Mouse (Mus musculus) kidney, adult 18-20 months (tissue): ENCODE results near the gene Mbnl1.

Source experiments
- DNase-seq: peaks from one replicate; pipeline ENCODE4 v3.0.0; 2021

Mbnl1 gene

DNA sequence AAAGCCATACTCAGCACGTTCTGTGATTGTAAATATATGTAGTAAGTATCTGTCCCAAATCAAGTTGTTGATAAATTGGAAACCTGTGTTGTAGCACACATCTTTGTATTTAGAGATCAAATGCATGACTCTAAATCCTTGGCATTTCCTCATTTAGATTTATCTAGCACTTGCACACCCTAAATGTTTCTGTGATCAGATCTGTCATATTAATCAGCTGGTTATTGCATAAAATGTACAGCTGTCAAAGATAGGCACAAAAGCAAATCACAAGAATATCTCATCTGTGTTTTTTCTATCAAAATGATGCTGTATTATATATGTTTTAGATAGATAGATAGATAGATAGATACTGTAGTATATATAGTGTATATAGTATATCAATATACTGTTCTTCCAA lies 98.9 kb downstream of the Mbnl1 start:
- DNase-seq: no peak

DNA sequence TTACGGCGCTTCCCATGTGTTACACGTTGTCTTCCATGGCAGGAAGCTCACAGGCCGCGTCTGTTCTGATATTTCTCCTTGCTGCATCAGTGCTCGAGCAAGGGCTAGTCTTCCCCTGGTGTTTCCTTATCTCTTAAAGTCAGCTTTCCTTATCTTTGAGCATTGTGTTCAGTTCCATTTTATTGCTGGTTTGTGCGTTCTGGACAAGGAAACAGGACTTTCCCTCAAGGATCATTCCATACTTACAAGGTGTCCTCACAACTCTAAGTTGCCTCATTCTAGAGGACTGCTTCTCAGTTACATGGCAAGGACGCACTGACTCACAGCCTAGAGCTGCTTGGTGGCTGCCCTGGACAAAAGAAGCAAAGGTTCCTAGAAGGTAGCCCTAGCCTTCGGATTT lies 101.6 kb downstream of the Mbnl1 start:
- no peak for DNase-seq

DNA sequence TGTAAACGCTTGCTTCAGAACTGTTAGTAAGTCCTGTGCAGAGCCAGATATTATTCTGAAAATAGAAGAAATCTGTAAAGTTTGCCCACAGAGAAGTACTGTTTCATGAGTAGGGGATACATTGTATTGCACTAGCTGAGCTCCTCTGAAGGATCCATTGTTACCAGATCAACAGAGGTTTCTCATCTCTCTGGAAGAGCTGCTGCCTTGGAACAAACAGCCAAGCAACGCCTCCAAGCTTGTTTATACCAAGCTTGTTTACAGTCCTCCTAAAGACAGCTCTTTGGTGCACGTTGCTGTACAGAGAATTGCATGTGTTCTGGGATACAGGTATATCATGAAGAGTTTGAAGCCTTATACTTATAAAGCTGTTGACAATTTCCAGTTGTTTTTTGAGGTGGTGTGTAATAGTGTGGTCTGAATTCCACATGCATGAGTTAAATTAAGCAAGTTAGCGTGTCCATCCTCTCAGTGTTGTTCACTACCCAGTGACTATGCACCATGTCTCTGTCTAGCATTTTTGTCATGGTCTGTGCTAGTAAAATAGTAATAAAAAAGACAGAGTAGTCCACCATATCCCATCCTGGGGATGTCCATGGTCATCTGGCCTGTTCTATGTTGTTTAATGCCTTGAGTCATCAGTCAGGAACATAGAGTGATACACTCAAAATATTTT lies 102.4 kb downstream of the Mbnl1 start:
- DNase-seq: no peak

DNA sequence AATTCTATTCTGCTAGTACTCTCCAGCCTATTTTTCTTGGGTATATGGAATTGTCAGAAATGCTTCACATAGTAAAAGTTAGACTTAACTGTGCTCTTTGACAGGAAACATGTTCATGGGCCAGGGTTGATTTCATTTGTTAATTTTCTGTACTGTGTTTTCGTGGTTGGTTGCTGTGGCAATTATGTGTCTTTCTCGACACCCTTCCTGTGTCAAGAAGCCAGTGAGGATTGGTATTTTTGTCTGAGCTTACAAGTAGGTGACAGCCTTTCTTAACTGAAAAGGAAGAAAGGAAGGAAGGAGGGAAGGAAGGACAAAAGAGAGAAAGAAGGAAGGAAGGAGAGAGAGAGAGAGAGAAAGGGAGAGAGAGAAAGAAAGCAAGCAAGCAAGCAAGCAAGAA lies 103.3 kb downstream of the Mbnl1 start:
- no peak for DNase-seq

DNA sequence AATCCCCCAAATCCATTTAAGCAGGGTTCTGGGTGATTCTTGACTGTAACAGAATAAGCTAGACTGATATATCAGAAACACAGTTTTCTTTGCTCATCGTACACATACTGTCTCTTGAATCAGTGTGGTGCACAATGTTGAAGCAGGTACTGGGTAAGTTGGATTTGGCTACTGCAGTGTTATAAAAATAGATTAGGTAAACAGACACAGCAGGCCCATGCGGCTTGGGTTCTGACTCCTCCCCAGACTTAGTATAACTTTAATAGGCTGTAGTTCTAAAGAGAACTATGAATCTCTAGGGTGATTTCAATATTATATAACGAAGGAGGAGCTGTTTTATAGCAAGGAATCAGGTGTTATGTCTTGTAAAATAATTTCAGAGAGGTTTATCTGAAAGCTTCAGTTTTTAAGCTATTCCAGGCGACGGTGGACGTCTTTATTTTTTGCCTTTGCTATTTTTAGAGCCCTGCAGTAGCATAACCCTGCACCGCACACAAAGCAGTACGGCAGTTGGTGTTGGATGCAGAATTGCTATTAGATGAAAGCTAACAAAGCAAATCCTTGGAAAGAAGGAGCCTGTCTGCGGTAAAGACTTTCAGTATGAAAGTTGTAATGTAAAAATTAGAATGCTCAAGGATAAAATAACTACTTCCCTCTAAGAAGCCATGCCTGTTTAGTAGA lies 103.9 kb downstream of the Mbnl1 start:
- DNase-seq: no peak

DNA sequence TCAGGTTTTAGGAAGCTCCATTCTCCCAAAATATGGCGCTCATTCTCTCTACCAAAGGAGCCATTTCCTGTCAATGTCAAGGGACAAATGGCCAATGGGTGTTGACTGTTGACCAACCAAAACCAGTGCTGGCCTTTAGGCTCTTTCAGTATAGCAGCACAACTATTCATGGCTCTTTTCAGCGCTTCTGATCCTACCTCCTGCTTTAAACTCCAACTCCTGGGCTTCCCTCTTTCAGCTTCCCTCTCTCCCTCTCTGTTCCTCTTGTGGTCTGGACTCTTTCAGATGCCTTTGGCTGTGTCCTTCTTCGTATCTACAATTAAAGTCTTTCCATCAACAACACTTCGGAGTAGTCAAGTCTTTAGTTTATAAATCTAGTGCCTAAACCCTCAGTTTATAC lies 107.2 kb downstream of the Mbnl1 start:
- no peak for DNase-seq

DNA sequence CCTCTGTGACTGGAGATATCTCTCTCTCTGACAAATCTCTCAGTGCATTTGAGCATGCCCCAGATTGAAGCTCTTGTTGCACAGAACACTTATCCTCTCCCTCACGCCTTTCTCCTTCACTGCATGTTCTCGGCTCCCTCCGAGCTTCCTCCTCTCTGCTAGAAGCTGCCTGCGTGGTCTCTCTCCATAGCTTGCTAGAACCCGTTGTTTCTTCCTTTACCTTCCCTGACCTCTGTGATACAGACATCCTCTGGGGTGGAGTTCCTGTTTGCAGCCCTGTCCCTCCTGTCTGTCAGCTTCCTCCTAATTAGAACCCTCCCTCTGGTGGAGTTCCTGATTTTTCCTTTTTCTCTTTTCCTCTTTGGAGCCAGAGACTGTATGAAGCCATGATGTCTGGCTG lies 108.1 kb downstream of the Mbnl1 start:
- no peak for DNase-seq

DNA sequence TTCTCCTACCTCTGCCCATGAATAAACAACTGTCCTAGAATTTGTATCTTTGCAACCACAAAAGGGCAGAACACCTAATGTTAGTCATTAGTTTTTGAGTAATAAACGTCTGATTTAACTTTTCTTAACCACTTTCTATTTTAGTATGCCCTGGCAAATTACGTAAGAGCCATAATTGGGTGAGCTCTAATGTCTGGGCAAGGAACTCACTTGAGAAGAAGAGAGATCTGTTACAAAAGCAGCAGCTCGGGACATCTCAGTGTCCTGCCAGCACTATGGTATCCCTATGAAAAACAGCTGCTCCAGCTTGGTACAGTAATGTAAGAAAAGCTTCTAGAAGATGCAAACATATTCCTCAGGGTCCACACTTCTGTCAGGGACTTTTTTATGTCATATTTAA lies 109.5 kb downstream of the Mbnl1 start:
- DNase-seq: no peak

DNA sequence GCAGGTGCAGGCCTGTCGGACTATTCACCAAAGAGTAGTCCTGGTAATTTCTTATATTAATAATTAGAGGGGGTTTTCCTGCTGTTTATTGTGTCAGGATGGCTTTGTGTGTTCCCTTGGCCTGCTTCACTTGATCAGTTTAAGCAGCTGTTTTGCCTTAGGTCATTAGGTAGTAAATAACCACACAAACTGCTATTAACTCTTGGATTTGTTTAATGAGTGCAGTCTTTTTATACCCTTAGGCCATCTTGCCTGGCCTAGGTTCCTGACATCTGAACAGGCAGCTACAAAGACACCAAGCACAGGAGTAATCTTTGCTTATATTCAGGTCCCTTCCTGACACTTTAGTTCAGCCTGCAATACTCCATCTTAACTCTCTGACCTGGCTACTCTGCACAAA lies 110.0 kb downstream of the Mbnl1 start:
- no peak for DNase-seq

DNA sequence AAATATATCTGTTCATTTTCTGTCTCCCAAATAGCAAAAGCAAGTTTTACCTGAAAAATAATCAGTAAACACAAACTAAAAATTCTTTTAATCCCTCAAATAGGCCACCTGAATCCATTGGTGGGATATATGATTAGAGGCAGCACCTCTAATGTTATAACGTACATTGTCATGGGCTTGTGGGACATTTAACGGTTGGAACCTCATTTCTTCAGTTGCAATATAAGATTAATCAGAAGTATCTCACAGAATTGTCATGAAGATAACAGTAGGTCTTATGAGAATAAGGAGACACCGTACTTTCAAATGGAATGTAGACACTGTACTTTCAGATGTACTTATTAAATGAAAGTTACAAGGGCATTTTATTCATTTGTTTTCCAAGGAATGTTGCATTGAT lies 112.1 kb downstream of the Mbnl1 start:
- DNase-seq: no peak

DNA sequence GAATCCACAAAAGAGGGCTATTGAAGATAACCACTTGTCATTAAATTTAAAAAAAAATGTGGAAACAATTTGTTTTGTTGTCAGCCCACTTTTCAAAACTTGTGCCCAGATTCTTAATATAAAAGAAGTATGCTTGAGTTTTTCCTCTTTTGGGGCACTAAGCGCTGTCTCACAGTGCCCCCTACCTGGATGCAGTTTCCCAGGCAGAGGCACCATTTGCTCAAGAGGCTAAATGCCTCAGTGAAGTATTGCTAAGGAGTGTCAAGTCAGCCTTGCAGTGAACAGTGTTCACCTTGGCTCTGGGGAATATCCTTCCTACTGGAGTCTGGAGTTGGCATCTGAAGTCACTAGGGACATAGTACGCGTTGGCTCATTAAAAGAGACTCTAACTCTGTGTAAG lies 113.4 kb downstream of the Mbnl1 start:
- DNase-seq: no peak

DNA sequence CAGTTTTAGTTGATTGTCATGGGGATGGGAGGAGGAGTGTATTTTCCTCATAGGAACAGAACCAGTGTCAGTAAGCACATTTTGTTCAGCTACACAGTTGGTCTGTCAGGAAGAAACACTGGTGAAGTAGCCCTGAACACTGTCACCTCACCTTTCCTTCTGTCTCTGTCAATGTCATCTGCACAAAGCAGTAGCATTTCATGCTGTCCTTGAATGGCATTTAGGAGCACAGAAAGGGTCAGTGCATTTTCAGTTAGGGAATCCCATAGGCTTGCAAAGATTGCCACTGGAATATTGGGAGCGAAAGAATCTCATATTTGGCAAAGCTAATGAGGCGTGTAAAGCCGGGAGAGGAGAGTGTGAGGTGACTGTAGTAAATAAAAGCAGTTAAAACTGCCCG lies 114.5 kb downstream of the Mbnl1 start:
- no peak for DNase-seq

DNA sequence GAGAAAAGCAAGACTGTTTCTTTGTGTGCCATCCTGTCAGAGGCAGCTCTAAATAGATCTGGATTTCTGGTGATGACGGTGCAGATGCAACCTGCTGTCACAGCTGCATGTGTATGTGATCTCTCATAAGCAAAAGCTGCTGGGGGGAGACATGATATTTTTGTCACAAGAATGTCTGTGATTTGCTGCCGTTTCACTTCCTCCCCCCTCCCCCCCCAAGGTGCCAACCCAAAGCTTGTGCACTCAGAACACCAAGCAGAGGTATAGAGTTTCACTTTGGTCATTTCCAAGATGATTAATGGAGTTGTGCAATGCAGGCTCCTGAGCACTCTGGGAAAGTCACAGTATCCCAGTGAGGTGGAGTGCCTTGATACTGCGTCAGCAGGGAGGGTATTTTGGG lies 116.7 kb downstream of the Mbnl1 start:
- DNase-seq: no peak

DNA sequence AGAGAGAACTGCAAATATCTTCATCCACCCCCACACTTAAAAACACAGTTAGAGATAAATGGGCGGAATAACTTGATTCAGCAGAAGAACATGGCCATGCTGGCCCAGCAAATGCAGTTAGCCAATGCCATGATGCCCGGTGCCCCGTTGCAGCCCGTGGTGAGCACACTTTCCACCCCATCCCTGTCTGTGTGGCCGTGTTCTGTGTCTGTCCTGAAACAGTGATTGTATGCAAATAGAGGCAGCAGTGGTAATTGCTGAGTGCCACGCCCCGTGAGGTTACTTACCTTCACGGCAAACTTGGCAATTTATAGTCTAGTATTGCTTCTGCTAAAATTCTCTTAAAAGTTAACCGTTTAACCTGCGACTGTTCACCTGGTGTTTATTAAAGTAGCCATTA lies 123.0 kb downstream of the Mbnl1 start:
- DNase-seq: no peak

DNA sequence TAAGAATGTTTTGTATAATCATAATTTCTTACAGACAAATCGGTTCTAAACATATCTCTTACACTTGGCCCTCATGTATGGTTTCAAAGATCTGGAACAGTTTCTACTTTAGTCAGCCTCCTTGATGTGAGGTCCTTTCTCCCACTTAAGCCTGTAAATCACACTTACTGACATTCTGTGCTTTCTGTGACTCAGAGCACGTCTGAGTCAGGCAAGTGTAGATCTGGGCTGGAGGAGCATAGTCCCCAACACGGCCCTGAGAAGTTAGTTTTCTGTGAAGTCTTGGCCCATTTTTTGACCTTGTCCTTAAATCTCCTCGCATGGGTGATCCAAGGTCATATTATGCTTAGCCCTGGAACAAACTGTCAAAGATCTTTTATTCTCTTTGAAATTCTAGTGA lies 124.4 kb downstream of the Mbnl1 start:
- DNase-seq: no peak

DNA sequence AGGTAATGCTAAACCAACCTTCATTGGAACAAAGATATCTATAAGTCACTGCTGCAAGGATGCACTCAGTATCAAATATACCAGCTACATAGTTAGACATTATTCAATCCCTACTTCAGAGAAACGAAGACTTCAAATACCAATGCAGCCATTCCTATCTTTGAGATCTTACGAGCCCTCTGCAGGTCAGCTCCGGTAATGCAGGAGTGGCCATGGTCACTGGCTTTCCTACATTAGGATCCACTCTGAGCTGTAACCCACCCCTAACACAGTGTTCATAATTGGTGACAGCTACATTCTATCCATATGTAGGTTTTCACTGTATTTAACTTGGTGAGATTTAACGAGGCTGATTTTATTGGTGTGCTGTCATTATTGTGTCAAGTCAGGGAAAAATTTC lies 129.1 kb downstream of the Mbnl1 start:
- peak; percentile 86 for DNase-seq

DNA sequence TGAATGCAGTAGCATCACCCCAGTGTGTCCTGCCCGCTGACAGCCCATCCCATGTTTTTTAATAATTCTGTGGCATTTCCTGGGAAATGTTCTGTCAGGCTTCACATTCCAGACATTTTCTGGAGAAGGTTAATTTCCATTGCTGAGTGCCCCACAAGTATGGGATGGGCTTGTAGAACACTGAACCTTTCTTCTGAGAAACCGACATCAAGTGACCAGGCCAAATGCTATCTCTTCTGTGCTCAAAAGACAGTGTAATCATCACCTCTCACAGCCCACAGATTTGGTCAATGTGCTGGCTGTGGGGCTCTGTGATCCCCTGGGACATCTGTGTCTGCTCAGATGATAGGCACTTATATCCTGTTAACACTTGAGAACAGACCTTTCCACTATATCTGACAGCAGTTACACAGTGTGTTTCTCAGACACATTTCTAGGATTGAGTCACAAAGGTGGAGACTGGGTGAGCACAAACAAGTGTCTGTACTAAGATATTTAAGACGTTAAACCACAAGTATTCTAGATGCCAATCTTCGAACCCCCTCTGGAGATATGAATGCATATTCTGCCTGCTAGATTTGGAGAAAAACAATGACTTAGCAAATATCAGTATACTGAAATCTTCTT lies 130.4 kb downstream of the Mbnl1 start:
- no peak for DNase-seq

DNA sequence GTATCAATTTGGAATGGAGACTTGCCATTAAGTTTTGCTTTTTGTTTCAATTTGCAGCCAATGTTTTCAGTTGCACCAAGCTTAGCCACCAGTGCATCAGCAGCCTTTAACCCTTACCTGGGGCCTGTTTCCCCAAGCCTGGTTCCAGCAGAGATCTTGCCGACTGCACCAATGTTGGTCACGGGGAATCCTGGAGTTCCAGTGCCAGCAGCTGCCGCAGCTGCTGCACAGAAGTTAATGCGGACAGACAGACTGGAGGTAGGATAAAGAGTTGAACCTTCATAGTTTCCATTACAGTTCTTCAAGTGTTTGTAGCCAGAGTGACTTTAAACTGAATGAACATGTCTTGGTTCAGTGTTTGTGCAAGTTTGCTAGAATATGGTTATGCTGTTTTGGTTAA lies 131.0 kb downstream of the Mbnl1 start:
- no peak for DNase-seq

DNA sequence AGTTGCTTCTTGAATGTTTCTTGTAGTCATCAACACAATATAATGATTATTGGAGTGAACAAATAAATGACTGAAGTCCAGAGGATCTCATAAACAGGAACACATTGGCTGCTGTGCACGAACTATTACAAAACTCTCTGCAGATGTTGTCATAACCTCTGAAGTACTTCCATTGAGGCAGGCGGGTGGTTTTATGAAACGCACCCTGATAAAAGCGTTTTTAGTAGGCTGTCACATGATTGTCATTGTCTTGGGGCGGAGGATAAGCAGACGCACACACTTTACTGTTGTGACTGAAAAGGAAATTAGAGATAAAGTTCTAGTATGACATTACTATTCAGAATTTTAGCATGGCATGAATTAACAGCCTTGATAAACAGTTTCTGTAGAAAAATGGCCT lies 131.6 kb downstream of the Mbnl1 start:
- no peak for DNase-seq

DNA sequence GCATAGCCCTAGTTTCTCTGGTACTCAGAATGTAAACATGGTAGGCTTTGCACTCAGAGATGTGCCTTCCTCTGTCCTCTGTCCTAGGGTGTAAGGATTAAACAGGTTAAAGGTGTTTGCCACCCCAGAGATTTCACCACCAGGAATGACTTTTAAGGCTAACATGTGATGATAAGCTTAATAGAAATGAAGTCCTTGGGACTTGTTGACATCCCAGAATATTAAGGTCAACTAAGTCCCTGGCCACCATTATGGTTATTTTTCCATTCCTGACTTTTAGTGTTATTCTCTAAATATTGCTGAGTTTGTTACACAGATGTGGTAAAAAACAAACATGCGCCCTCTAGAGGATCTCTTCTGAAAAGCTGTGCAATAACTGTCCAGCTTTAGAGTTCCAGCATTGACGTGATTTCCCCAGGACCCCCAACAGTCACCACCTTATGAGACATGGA lies 136.3 kb downstream of the Mbnl1 start:
- no peak for DNase-seq

DNA sequence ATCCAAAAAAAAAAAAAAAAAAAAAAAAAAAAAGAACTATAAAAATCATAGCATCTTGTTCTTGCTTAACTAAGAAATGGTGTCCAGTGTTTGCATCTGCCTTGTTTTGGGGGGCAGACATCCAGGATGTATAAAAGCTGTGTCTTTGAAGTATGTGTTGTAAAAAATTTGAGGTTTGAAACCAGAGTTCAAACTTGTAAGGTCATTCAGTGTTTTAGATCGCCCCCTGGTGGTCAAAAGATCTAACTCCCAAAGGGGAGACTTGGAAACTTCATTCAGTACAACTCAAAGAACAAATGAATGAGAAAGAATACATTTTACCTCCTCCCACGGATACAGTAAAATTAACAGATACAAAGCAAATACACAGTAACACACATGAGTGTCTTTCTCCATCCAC lies 139.2 kb downstream of the Mbnl1 start:
- DNase-seq: no peak

DNA sequence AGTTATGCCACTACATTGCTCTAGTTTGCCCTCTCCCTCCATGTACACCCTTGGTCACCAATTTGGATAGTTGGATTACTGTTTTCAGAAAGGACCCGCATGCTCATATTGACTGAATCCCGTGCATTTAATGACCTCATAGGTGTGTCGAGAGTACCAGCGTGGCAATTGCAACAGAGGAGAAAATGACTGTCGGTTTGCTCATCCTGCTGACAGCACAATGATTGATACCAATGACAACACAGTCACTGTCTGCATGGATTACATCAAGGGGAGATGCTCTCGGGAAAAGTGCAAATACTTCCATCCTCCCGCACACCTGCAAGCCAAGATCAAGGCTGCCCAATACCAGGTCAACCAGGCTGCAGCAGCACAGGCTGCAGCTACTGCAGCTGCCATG lies 140.5 kb downstream of the Mbnl1 start:
- DNase-seq: no peak

DNA sequence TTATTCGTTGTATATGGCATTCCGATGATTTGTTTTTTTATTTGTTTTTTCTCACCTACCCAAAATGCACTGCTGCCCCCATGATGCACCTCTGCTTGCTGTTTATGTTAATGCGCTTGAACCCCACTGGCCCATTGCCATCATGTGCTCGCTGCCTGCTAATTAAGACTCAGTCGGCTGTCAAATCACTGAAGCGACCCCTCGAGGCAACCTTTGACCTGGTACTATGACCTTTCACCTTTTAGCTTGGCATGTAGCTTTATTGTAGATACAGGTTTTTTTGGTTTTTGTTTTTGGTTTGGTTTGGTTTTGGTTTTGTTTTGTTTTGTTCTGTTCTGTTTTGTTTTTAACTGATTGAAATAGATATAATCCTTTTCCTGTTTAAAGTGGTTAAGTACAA lies 141.9 kb downstream of the Mbnl1 start:
- no peak for DNase-seq

DNA sequence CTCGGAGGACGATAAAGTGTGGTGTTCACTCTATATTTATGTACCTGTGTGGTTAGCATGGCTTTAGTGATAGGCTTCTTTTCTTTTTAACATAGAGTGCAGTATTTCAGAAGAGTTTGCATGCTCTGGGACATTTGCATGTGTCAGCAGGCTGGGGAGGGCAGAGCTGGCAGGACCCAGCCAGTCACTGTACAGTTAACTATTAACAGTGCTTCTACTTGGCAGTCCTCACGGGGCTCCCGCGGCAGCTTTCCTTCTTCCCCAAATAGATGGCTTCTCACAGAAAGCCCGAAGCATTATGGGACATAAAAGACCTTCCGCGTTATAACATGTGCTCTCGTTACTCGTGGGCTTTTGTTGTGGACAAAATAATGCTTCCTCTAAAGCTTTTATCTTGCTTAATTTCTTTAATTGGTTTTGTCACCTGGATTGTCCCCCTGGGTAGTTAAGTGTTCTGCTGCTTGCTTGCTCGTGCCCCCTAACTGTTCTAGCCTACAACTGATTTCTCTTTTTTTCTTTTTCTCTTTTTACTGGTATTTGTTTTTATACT lies 142.5 kb downstream of the Mbnl1 start:
- peak; percentile 57 for DNase-seq
